Mouse (Mus musculus) hindbrain, embryonic 10.5 days (tissue): Measurements from ENCODE around the gene Scin. TPM values are rescaled to one million over a fixed set of nuclear protein-coding genes. Genes with fewer than 3 reads are reported as not detected.

ENCODE experiments used
- DNase-seq: peaks from one replicate; pipeline ENCODE4 v3.0.0-alpha.2; 2017; ENCODE audit warnings: low spot score
- H3K27ac ChIP-seq: fragments of 300-500 bp; sonication (generic); 2 replicates; pipeline ENCODE4 v1.5.1; 2016; ENCODE audit warnings: mild to moderate bottlenecking, moderate library complexity
- H3K27me3 ChIP-seq: fragments of 300-500 bp; sonication (generic); 2 replicates; pipeline ENCODE4 v1.6.1; 2016; ENCODE audit warnings: mild to moderate bottlenecking; ENCODE audit not compliant: poor library complexity, insufficient read depth, severe bottlenecking
- H3K36me3 ChIP-seq: fragments of 300-500 bp; sonication (generic); 2 replicates; pipeline ENCODE4 v1.6.1; 2016; ENCODE audit warnings: mild to moderate bottlenecking, moderate library complexity
- H3K4me1 ChIP-seq: fragments of 300-500 bp; sonication (generic); replicated peaks from 2 replicates; pipeline ENCODE4 v1.6.1; 2016; ENCODE audit warnings: mild to moderate bottlenecking
- H3K4me3 ChIP-seq: fragments of 300-500 bp; sonication (generic); 2 replicates; pipeline ENCODE4 v1.5.1; 2016; ENCODE audit warnings: mild to moderate bottlenecking, moderate library complexity
- H3K9me3 ChIP-seq: fragments of 300-500 bp; sonication (generic); 2 replicates; pipeline ENCODE4 v1.6.1; 2016; ENCODE audit warnings: mild to moderate bottlenecking, moderate library complexity
- WGBS: fragments of 180-500 bp; shearing (Covaris S2); methylation state at CpG from one replicate; pipeline ENCODE4 v1.1.7; 2016; 5-methylcytosine and 5-hydroxymethylcytosine counted together
- polyA plus RNA-seq: library from polyadenylated mRNA; unstranded; fragments of >200 nt; fragmentation: Nextera tagmentation; extraction: Ambion mirVana; gene quantifications from 2 replicates; pipeline ENCODE4 v1.2.1, GENCODE M21; 2016

Scin gene
- polyA plus RNA-seq, 1 experiment from 2014 or later: 0.12 TPM

GRCm38 (mm10) chr12:40037876-40038463 lies 96.1 kb downstream of the Scin start, which contains the start of gene Arl4a:
Gene Arl4a (minus strand): TSS chr12:40038025.
- Histone ChIP-seq H3K36me3 (peaks cover 15% of the 10 kb centered on the region; the same call in 1 of the 2 replicates), H3K27ac (peak within 1 kb of the TSS; percentile 95), H3K4me1 (peaks cover 23% of the 10 kb centered on the region), H3K4me3 (peak within 1 kb of the TSS; percentile 79), H3K27me3 (no peaks in the 10 kb centered on the region), H3K9me3 (no peaks in the 10 kb centered on the region)
- under 1% methylated on average over 63 of the region's 68 CpGs for WGBS
- peak; percentile 91 for DNase-seq

- H3K4me1 ChIP-seq: peaks cover 23% of the 10 kb centered on the region
- peak; percentile 99 for DNase-seq
- peaks cover 21% of the 10 kb centered on the region; the same call in 1 of the 2 replicates for H3K36me3 ChIP-seq
- under 1% methylated on average over 60 of the region's 60 CpGs for WGBS
- 0 out of 2 replicates have a peak, but pooled peaks cover 3% of the 10 kb centered on the region for H3K9me3 ChIP-seq
- H3K27me3 ChIP-seq: no peaks in the 10 kb centered on the region
- peak overlapping the region; percentile 95 for H3K27ac ChIP-seq
- H3K4me3 ChIP-seq: peak overlapping the region; percentile 79
These were observed 96.7 kb downstream of the Scin start for GRCm38 (mm10) chr12:40037226-40037813.

DNA sequence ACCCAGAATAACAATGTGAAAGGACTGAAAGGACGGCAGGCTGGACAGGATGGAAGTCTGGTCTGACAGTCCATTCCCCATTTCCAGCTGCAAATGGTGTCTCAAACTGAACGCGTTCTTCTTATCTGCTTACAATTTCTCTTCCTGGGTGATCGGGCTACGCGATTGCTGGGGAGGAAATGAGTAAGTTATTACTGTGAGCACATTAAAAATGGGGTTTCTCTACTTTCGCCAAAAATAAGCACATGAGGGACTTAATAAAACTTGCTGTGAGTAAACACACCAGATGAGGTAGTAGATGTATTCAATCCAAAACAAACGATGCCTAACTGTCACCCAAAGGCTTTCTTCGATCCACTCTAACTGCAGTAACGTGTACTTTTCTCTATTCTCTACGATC lies 97.4 kb downstream of the Scin start:
- Histone ChIP-seq H3K9me3 (0 out of 2 replicates have a peak, but pooled peaks cover 3% of the 10 kb centered on the region), H3K4me1 (peaks cover 23% of the 10 kb centered on the region), H3K36me3 (peaks cover 24% of the 10 kb centered on the region; the same call in 1 of the 2 replicates), H3K4me3 (peak overlapping the region; percentile 79), H3K27me3 (no peaks in the 10 kb centered on the region), H3K27ac (peak overlapping the region; percentile 95)
- WGBS: 6% methylated on average over 11 of the region's 11 CpGs
- DNase-seq: peak; percentile 8

- Histone ChIP-seq H3K27ac (no peak overlapping the region), H3K4me3 (peak overlapping the region; percentile 79), H3K27me3 (no peaks in the 10 kb centered on the region), H3K9me3 (0 out of 2 replicates have a peak, but pooled peaks cover 3% of the 10 kb centered on the region), H3K4me1 (peaks cover 23% of the 10 kb centered on the region), H3K36me3 (peaks cover 30% of the 10 kb centered on the region; the same call in 1 of the 2 replicates)
- no peak for DNase-seq
- 79% methylated on average over 4 of the region's 4 CpGs for WGBS
These were observed 98.5 kb downstream of the Scin start for GRCm38 (mm10) chr12:40035506-40035905.

DNA sequence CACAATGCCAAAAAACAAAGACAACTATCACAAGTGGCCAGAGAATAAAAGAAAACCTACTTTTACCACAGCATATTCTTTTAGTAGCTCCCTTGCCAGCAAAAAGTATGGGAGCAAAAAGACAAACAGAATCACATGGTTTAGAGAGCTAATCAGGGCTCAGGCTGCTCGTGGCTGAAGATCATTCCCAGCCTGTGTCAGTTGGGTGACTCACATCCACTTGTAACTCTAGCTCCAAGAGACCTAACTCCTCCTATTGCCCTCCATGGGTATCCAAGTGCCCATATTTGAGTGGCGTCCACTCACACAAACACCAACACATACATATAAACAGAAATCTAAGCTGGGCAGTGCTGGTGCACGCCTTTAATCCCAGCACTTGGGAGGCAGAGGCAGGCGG lies 104.8 kb downstream of the Scin start:
- 76% methylated on average over 4 of the region's 4 CpGs for WGBS
- no peak for DNase-seq

GRCm38 (mm10) chr12:40027846-40028245 lies 106.2 kb downstream of the Scin start:
- Histone ChIP-seq H3K4me1 (no peaks in the 10 kb centered on the region), H3K27me3 (no peaks in the 10 kb centered on the region), H3K9me3 (0 out of 2 replicates have a peak, but pooled peaks cover 3% of the 10 kb centered on the region), H3K4me3 (no peak overlapping the region), H3K36me3 (peaks cover 14% of the 10 kb centered on the region; the same call in 1 of the 2 replicates), H3K27ac (no peak overlapping the region)
- WGBS: 94% methylated on average over 3 of the region's 3 CpGs
- no peak for DNase-seq

More for the DNA sequence above, 104.8 kb downstream of the Scin start:
- Histone ChIP-seq H3K9me3 (0 out of 2 replicates have a peak, but pooled peaks cover 3% of the 10 kb centered on the region), H3K27me3 (no peaks in the 10 kb centered on the region), H3K4me3 (no peak overlapping the region), H3K27ac (no peak overlapping the region), H3K4me1 (no peaks in the 10 kb centered on the region), H3K36me3 (peaks cover 26% of the 10 kb centered on the region; the same call in 1 of the 2 replicates)

DNA sequence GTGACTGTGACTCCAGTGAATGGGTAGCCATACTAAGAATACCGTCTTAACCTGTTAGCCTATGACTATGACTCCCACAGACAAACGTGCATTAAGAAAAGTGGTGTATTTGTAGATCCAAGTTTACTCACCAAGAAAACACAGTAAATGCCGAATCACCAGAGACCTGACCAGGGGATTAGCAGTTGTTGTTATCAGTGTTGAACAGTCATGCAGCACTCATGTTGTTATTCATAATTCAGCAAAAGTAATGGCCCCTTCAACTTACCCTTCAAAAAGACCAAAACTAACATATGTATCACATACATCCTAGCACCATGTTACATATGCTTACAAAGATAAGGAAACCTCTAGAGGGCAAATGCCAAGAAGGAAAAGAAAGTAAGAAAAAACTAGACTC lies 106.6 kb downstream of the Scin start:
- Histone ChIP-seq H3K27me3 (no peaks in the 10 kb centered on the region), H3K27ac (no peak overlapping the region), H3K36me3 (peaks cover 10% of the 10 kb centered on the region; the same call in 1 of the 2 replicates), H3K4me3 (no peak overlapping the region), H3K9me3 (no peaks in the 10 kb centered on the region), H3K4me1 (no peaks in the 10 kb centered on the region)
- WGBS: 90% methylated on average over 3 of the region's 3 CpGs
- no peak for DNase-seq

DNA sequence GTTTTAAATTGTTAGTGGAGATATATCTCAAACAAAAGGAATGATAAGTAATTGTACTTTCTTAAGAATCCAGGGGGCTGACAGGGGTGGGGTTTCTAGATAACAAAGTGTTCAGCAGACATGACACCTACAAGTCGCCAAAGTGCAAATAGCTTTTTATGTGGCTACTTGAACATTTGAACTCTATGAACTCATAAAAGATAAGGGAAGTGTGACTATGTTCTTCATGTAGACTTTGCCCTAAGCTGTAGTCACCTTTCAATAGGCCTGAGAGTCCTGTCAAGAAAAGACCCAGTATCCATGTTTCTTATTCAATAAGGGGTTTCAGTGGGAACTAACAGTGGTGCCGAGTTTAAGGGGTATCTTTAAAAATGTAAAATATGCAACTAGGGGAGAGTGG lies 110.1 kb downstream of the Scin start:
- Histone ChIP-seq H3K36me3 (no peaks in the 10 kb centered on the region), H3K9me3 (no peaks in the 10 kb centered on the region), H3K4me1 (0 out of 2 replicates have a peak, but pooled peaks cover 3% of the 10 kb centered on the region), H3K27me3 (no peaks in the 10 kb centered on the region), H3K27ac (no peak overlapping the region), H3K4me3 (no peak overlapping the region)
- 84% methylated on average over 2 of the region's 2 CpGs for WGBS
- no peak for DNase-seq

- WGBS: 82% methylated on average over 3 of the region's 3 CpGs
- Histone ChIP-seq H3K9me3 (no peaks in the 10 kb centered on the region), H3K4me1 (0 out of 2 replicates have a peak, but pooled peaks cover 3% of the 10 kb centered on the region), H3K36me3 (no peaks in the 10 kb centered on the region), H3K27me3 (no peaks in the 10 kb centered on the region), H3K27ac (no peak overlapping the region), H3K4me3 (no peak overlapping the region)
- no peak for DNase-seq
These were observed 110.9 kb downstream of the Scin start for GRCm38 (mm10) chr12:40023014-40023642.

DNA sequence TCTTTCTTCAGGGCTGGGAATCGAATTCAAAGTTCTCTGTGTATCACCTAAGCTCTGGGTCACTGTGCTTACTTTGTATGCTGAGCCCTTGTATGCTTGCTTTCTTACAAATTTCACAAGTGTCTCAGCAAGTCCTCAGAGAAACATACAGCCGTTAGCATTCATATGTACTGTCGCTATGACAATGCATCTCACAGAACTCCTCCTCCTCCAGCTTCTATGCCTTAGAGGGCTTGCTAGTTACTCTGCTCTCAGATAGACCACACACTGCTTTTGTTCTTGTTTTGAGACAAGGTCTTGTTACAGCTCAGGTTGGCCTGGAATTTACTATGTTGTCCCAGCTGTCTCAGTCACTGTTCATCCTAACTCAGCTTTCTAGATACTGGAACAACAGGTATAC lies 111.7 kb downstream of the Scin start:
- Histone ChIP-seq H3K9me3 (no peaks in the 10 kb centered on the region), H3K27me3 (no peaks in the 10 kb centered on the region), H3K4me3 (no peak overlapping the region), H3K36me3 (no peaks in the 10 kb centered on the region), H3K4me1 (0 out of 2 replicates have a peak, but pooled peaks cover 3% of the 10 kb centered on the region), H3K27ac (no peak overlapping the region)
- no peak for DNase-seq
- 82% methylated on average over 3 of the region's 3 CpGs for WGBS

DNA sequence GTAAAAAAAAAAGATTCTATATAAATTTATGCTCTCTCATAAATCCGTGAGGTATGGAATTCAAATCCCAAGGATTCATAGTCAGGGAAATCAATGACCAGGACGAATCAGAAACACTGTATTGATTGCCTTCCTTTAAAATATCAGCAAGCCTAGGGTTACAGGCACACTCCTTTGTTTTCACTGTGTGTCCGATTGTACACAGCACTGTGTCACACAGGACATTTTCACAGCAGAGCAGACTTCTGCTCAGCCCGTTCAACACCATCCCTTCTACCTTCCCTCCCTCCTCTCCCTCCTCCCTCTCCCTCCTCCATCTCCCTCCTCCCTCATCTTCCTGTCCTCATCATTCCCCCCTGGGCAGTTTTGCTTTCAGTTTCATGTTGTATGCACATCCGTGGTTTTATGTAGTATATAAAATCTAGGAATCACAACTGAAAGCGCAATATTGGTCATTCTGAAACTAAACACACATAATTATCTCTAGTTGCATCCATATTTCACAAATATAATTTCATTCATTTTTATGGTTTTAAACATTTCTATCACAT lies 116.0 kb downstream of the Scin start:
- DNase-seq: no peak
- Histone ChIP-seq H3K4me3 (no peak overlapping the region), H3K9me3 (no peaks in the 10 kb centered on the region), H3K27me3 (no peaks in the 10 kb centered on the region), H3K4me1 (peaks cover 18% of the 10 kb centered on the region), H3K27ac (no peak overlapping the region), H3K36me3 (no peaks in the 10 kb centered on the region)
- WGBS: 82% methylated on average over 6 of the region's 6 CpGs

GRCm38 (mm10) chr12:40016648-40017460 lies 117.2 kb downstream of the Scin start:
- 54% methylated on average over 19 of the region's 19 CpGs for WGBS

More at GRCm38 (mm10) chr12:40016648-40017460, 117.2 kb downstream of the Scin start:
- H3K4me3 ChIP-seq: peak overlapping the region; percentile 16; the same call in 1 of the 2 replicates
- DNase-seq: peak; percentile 25
- peaks cover 17% of the 10 kb centered on the region for H3K4me1 ChIP-seq
- H3K27ac ChIP-seq: peak overlapping the region; percentile 66
- H3K9me3 ChIP-seq: no peaks in the 10 kb centered on the region
- H3K27me3 ChIP-seq: no peaks in the 10 kb centered on the region
- H3K36me3 ChIP-seq: no peaks in the 10 kb centered on the region
